Mouse (Mus musculus) stomach, postnatal 0 days (tissue): Measurements from ENCODE around the gene Mnat1.

Experiments used
- CTCF ChIP-seq: IDR thresholded peaks from 2 replicates; pipeline ENCODE4 v1.5.1; 2016; ENCODE audit warnings: antibody characterized with exemption, low read depth, mild to moderate bottlenecking, moderate library complexity
- EP300 ChIP-seq: optimal IDR thresholded peaks from 2 replicates; pipeline ENCODE3; 2016; ENCODE audit warnings: antibody characterized with exemption

- TF ChIP-seq CTCF: no peak
- TF ChIP-seq EP300: no peak
Measured at GRCm38 (mm10) chr12:73287609-73288008, 164.1 kb downstream of the Mnat1 start.
